Mouse (Mus musculus) embryonic facial prominence, embryonic 10.5 days (tissue): Measurements from ENCODE around the gene Yipf1. TPM values are rescaled to one million over a fixed set of nuclear protein-coding genes. Genes with fewer than 3 reads are reported as not detected.
"Not testable (repeated sequence)": the region's sequence is repeated elsewhere in the genome, so short reads cannot be mapped to it uniquely, and the experiment has no call there.

ENCODE experiments used
- DNase-seq: peaks from one replicate; pipeline ENCODE4 v3.0.0-alpha.2; 2017; ENCODE audit warnings: low spot score
- H3K27ac ChIP-seq: fragments of 300-500 bp; sonication (generic); replicated peaks from 2 replicates; pipeline ENCODE4 v1.5.1; 2016; ENCODE audit warnings: mild to moderate bottlenecking
- H3K27me3 ChIP-seq: fragments of 300-500 bp; sonication (generic); replicated peaks from 2 replicates; pipeline ENCODE4 v1.6.1; 2016; ENCODE audit warnings: low read depth, mild to moderate bottlenecking; ENCODE audit not compliant: poor library complexity, severe bottlenecking
- H3K36me3 ChIP-seq: fragments of 300-500 bp; sonication (generic); replicated peaks from 2 replicates; pipeline ENCODE4 v1.6.1; 2016; ENCODE audit warnings: mild to moderate bottlenecking, moderate library complexity
- H3K4me1 ChIP-seq: fragments of 300-500 bp; sonication (generic); 2 replicates; pipeline ENCODE4 v1.6.1; 2016
- H3K4me3 ChIP-seq: fragments of 300-500 bp; sonication (generic); 2 replicates; pipeline ENCODE4 v1.5.1; 2016; ENCODE audit warnings: mild to moderate bottlenecking, moderate library complexity
- H3K9me3 ChIP-seq: fragments of 300-500 bp; sonication (generic); 2 replicates; pipeline ENCODE4 v1.6.1; 2016; ENCODE audit warnings: mild to moderate bottlenecking
- WGBS: fragments of 180-500 bp; shearing (Covaris S2); methylation state at CpG from one replicate; pipeline ENCODE4 v1.1.7; 2016; 5-methylcytosine and 5-hydroxymethylcytosine counted together
- polyA plus RNA-seq: library from polyadenylated mRNA; unstranded; fragments of >200 nt; fragmentation: Nextera tagmentation; extraction: Ambion mirVana; gene quantifications from 2 replicates; pipeline ENCODE4 v1.2.1, GENCODE M21; 2016

Gene Yipf1
- polyA plus RNA-seq, 1 experiment from 2014 or later, result 39.5 TPM

- H3K27ac ChIP-seq, result no peak overlapping the region
- DNase-seq, result no peak
- H3K27me3 ChIP-seq, result no peaks in the 10 kb centered on the region
- H3K36me3 ChIP-seq, result peaks cover 14% of the 10 kb centered on the region; the same call in 1 of the 2 replicates
- 0 out of 2 replicates have a peak, but pooled peaks cover 3% of the 10 kb centered on the region for H3K4me1 ChIP-seq
- H3K4me3 ChIP-seq, result no peak overlapping the region
- no peaks in the 10 kb centered on the region for H3K9me3 ChIP-seq
- WGBS, result 81% methylated on average over 8 of the region's 8 CpGs
Measured at GRCm38 (mm10) chr4:107336356-107336755, 22.2 kb downstream of the Yipf1 start.

- peaks cover 14% of the 10 kb centered on the region; the same call in 1 of the 2 replicates for H3K36me3 ChIP-seq
- H3K4me3 ChIP-seq, result no peak overlapping the region
- no peaks in the 10 kb centered on the region for H3K9me3 ChIP-seq
- 0 out of 2 replicates have a peak, but pooled peaks cover 4% of the 10 kb centered on the region for H3K4me1 ChIP-seq
- H3K27ac ChIP-seq, result no peak overlapping the region
- 89% methylated on average over 5 of the region's 5 CpGs for WGBS
- no peaks in the 10 kb centered on the region for H3K27me3 ChIP-seq
- DNase-seq, result no peak
Measured at GRCm38 (mm10) chr4:107337455-107337854, 23.3 kb downstream of the Yipf1 start.

- Histone ChIP-seq H3K36me3 (peaks cover 23% of the 10 kb centered on the region), H3K4me3 (no peak overlapping the region), H3K27ac (no peak overlapping the region), H3K4me1 (0 out of 2 replicates have a peak, but pooled peaks cover 4% of the 10 kb centered on the region), H3K27me3 (no peaks in the 10 kb centered on the region), H3K9me3 (no peaks in the 10 kb centered on the region)
- 39% methylated on average over 5 of the region's 5 CpGs for WGBS
- DNase-seq, result no peak
Measured at GRCm38 (mm10) chr4:107341354-107341753, 27.2 kb downstream of the Yipf1 start.

DNA sequence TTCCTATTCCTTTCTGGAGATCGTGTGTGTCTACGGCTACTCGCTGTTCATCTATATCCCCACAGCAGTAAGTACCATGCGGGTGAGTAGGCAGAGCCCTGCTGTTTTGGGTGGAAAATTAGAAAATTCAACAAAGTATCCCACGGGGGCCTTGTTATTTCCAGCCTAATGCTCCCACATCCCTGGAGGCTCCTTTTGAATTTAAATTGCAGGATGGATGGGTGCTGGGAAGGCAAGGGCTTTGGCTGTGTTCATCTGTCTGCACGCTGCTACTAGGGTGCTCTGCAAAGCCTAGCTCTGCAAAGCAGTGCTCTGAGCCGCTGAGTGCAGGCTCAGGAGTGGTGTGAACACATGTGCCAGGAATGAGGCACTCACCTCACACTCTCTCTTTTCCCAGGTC is 30.4 kb downstream of the Yipf1 start:
- H3K27me3 ChIP-seq, result no peaks in the 10 kb centered on the region
- no peak overlapping the region for H3K4me3 ChIP-seq
- H3K9me3 ChIP-seq, result no peaks in the 10 kb centered on the region
- WGBS, result 81% methylated on average over 7 of the region's 7 CpGs
- no peak for DNase-seq
- H3K36me3 ChIP-seq, result peaks cover 17% of the 10 kb centered on the region
- H3K27ac ChIP-seq, result no peak overlapping the region
- 0 out of 2 replicates have a peak, but pooled peaks cover 7% of the 10 kb centered on the region for H3K4me1 ChIP-seq

DNA sequence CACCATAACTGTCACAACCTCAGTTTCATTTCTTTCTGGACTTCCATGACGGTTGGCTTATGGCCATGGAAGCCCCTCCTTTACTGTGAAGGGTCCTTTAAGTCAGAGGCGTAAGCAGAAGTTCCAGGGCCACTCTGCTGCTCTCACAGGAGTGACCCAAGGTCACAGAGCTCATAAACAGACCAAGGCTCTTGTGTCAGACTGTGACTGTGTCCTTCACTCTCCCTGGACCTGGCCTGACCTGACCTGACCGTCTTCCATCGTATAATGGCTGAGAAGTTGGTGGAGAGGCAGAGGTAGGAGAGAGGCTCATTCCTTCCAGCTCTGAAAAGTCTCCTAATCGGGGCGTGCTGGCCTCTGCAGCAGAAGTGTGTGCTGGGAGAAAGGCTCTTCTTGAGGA is 33.1 kb downstream of the Yipf1 start:
- Histone ChIP-seq H3K9me3 (no peaks in the 10 kb centered on the region), H3K27ac (no peak overlapping the region), H3K36me3 (peaks cover 33% of the 10 kb centered on the region), H3K4me1 (0 out of 2 replicates have a peak, but pooled peaks cover 3% of the 10 kb centered on the region), H3K4me3 (no peak overlapping the region), H3K27me3 (no peaks in the 10 kb centered on the region)
- WGBS, result 75% methylated on average over 6 of the region's 6 CpGs
- no peak for DNase-seq

DNA sequence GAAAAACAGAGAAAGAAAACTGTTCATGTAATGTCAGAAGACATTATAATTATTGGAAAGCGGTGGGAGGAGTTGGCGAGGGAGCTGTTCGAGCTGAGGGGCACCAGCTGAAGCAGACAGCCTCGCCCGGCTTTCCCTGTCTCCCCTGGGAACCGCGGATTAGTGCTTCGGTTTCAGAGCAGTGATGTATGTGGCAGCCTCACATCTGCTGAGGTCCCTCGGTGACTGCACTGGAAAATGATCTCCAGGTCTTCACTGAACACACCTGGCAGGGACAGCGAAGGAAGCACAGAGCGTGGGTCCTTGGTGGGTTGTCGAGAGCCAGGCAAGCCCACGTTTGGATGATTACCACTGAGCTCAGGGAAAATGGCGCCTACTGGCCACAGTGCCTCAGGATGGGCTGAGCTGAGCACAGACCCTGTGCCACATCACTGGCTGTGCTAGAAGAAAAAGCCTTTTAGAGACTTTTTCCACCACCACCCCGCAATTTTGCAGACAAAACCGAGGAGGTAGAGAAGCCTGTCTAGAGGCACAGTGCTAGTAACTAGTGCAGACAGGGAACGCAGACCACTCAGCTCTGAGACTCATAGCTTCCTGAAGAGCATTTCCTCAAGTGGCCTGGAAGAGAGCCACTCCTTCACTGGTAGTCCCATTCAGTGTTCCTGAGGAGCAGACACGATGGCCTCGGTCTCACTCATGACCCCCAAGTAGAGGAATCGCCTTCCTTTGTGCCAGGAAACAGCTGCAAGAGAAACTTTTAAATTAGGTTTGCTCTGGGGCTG is 34.6 kb downstream of the Yipf1 start:
- no peaks in the 10 kb centered on the region for H3K9me3 ChIP-seq
- WGBS, result 77% methylated on average over 20 of the region's 20 CpGs
- no peaks in the 10 kb centered on the region for H3K27me3 ChIP-seq
- 0 out of 2 replicates have a peak, but pooled peaks cover 3% of the 10 kb centered on the region for H3K4me1 ChIP-seq
- no peak for DNase-seq
- H3K4me3 ChIP-seq, result no peak overlapping the region
- H3K36me3 ChIP-seq, result peaks cover 33% of the 10 kb centered on the region
- no peak overlapping the region for H3K27ac ChIP-seq

GRCm38 (mm10) chr4:107349311-107350008 is 35.3 kb downstream of the Yipf1 start:
- Histone ChIP-seq H3K9me3 (no peaks in the 10 kb centered on the region), H3K36me3 (peaks cover 32% of the 10 kb centered on the region), H3K27me3 (no peaks in the 10 kb centered on the region), H3K4me3 (no peak overlapping the region), H3K4me1 (peaks cover 7% of the 10 kb centered on the region; the same call in 1 of the 2 replicates), H3K27ac (no peak overlapping the region)
- 70% methylated on average over 8 of the region's 8 CpGs for WGBS
- DNase-seq, result peak; percentile 22

DNA sequence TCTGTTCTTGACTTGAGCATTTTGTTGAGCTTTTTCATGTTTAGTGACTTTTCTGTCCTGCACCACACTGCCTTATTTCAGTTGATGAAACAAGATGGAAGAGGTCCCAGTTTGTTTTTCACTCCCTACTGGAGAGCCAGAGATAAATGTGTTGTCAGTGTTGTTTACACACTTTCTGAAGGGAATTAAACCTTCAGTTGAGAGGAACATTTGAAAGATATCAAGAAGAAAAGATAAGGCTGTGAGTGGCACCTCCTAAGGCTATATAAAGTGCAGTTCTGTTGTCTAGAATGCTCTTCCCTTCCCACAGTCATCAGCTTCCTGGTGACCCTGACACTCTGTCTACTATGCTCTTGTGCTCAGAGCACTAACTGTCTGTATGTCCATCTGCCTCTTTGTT is 37.2 kb downstream of the Yipf1 start:
- no peak for DNase-seq
- H3K9me3 ChIP-seq, result no peaks in the 10 kb centered on the region
- peaks cover 20% of the 10 kb centered on the region for H3K36me3 ChIP-seq

GRCm38 (mm10) chr4:107353612-107354011 is 39.4 kb downstream of the Yipf1 start:
- DNase-seq, result no peak
- 89% methylated on average over 3 of the region's 3 CpGs for WGBS
- Histone ChIP-seq H3K9me3 (no peaks in the 10 kb centered on the region), H3K4me3 (no peak overlapping the region), H3K27ac (no peak overlapping the region), H3K36me3 (peaks cover 22% of the 10 kb centered on the region), H3K4me1 (peaks cover 11% of the 10 kb centered on the region; the same call in 1 of the 2 replicates), H3K27me3 (no peaks in the 10 kb centered on the region)

More for the DNA sequence above, 37.2 kb downstream of the Yipf1 start:
- Histone ChIP-seq H3K27me3 (no peaks in the 10 kb centered on the region), H3K4me1 (peaks cover 11% of the 10 kb centered on the region; the same call in 1 of the 2 replicates), H3K4me3 (no peak overlapping the region), H3K27ac (no peak overlapping the region)

- DNase-seq, result no peak
- peaks cover 23% of the 10 kb centered on the region for H3K36me3 ChIP-seq
- H3K4me1 ChIP-seq, result peaks cover 8% of the 10 kb centered on the region; the same call in 1 of the 2 replicates
- H3K27me3 ChIP-seq, result no peaks in the 10 kb centered on the region
- H3K4me3 ChIP-seq, result no peak overlapping the region
- no peak overlapping the region for H3K27ac ChIP-seq
- no peaks in the 10 kb centered on the region for H3K9me3 ChIP-seq
- 92% methylated on average over 5 of the region's 5 CpGs for WGBS
Measured at GRCm38 (mm10) chr4:107354126-107354525, 40.0 kb downstream of the Yipf1 start.

- peaks cover 7% of the 10 kb centered on the region; the same call in 1 of the 2 replicates for H3K4me1 ChIP-seq
- H3K27me3 ChIP-seq, result no peaks in the 10 kb centered on the region
- no peaks in the 10 kb centered on the region for H3K9me3 ChIP-seq
- no peak for DNase-seq
- peaks cover 23% of the 10 kb centered on the region for H3K36me3 ChIP-seq
- no peak overlapping the region for H3K27ac ChIP-seq
- WGBS, result 63% methylated on average over 4 of the region's 4 CpGs
- H3K4me3 ChIP-seq, result no peak overlapping the region
Measured at GRCm38 (mm10) chr4:107354543-107354942, 40.4 kb downstream of the Yipf1 start.

DNA sequence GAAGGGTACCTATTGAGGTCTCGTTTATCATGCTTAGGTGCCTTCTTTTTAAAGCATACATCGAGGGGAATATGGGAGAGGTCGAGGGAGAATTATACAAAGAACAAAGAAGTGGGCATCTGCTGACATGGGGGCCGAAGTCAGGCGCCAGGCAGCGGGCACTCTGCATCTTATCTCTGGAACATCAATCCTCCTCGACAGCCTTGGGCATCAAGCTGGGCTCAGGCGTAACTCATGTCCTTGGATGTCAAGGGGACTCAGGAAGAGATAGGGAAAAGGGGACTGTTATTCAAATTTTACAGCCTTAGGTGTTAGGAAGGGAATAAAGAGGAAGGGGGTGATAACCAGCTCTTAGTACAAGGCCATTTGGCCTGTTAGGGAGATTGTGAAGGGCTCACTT is 43.0 kb downstream of the Yipf1 start:
- not testable (repeated sequence) for H3K27me3 ChIP-seq, H3K9me3 ChIP-seq, DNase-seq, H3K27ac ChIP-seq, H3K36me3 ChIP-seq, H3K4me1 ChIP-seq, H3K4me3 ChIP-seq
- WGBS, result 81% methylated on average over 8 of the region's 8 CpGs
